Mouse (Mus musculus): Measurements from ENCODE around the gene Birc2.

Gene Birc2

GRCm38 (mm10) chr9:7846667-7847199 is 9.9 kb upstream of the Birc2 start:
- DNase-seq (ENCODE audit: low read depth in 1 of 2, low spot score in 2 of 2): no peak

- no peak for DNase-seq (ENCODE audit: low read depth in 1 of 2, low spot score in 2 of 2)
Measured at GRCm38 (mm10) chr9:7845216-7845895, 8.5 kb upstream of the Birc2 start.

- no peak for DNase-seq (ENCODE audit: low read depth in 1 of 2, low spot score in 2 of 2)
Measured at GRCm38 (mm10) chr9:7841221-7841620, 4.4 kb upstream of the Birc2 start.

- DNase-seq (ENCODE audit: low read depth in 1 of 2, low spot score in 2 of 2): no peak
Measured at GRCm38 (mm10) chr9:7837806-7838440, 1.1 kb upstream of the Birc2 start.

- DNase-seq (ENCODE audit: low read depth in 1 of 2, low spot score in 2 of 2): no peak
Measured at GRCm38 (mm10) chr9:7836331-7836730, 533 bp downstream of the Birc2 start.

GRCm38 (mm10) chr9:7835302-7835701 is 1.6 kb downstream of the Birc2 start:
- no peak for DNase-seq (ENCODE audit: low read depth in 1 of 2, low spot score in 2 of 2)

DNA sequence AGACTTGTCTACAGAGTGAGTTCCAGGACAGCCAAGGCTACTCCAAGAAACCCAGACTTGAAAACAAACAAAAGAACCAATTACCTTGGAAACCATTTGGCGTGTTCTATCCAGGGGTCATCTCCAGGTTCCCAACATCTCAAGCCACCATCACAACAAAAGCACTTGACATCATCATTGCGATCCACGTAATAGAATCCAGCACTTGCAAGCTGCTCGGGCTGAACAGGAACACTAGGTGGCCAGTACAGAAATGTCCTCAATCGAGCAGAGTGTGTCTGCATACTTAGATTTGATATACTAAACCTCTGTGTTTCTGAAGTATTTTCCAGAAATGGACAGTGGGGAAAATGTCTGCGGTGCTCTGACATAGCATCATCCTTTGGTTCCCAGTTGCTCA is 3.4 kb downstream of the Birc2 start:
- no peak for DNase-seq (ENCODE audit: low read depth in 1 of 2, low spot score in 2 of 2)

DNA sequence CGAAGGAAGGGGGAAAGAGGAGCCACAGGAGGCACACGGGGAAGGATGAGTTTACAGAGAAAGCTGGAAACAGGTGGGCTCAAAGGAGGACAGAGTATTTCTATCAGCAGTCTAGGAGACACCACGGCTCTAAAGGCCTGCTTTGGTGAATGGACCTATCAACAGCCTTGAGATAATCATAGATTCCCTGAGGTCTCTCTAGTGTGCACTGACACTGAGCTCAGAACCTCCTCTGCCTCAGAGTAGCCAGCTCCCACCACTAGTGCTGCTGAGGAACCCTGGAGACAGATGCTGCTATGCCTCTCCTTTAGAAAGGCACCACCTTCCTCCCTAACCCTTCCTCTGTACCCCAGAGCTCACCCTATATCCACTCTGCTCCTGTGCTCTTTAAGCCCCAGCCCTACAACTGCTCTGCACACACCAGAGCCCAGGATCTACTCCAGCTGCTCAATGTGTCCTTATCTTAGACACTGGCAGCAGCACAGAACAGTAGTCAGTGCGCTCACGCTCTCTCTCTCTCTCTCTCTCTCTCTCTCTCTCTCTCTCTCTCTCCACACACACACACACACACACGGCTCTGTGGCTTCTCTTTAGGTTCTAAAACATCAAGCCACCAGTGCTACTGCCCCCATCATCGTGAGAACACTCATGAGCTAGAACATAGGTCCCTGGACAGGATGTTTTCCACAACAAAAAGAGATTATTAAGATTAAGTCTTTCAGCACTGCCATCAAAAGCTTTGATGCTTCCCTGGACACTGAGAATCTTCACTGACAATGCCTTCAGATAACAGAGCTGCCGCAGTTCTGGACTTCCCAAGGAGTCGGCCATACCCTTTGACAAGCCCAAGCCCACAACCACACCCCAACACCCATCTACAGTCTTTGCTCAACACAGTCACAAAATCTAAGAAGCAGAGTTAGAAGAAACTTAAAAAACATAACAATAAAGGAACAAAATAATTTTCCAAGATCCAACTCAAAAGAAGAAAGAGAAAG is 7.0 kb downstream of the Birc2 start:
- no peak for DNase-seq (ENCODE audit: low read depth in 1 of 2, low spot score in 2 of 2)

- no peak for DNase-seq (ENCODE audit: low read depth in 1 of 2, low spot score in 2 of 2)
Measured at GRCm38 (mm10) chr9:7828706-7829105, 8.2 kb downstream of the Birc2 start.

GRCm38 (mm10) chr9:7824916-7825315 is 11.9 kb downstream of the Birc2 start:
- no peak for DNase-seq (ENCODE audit: low read depth in 1 of 2, low spot score in 2 of 2)

GRCm38 (mm10) chr9:7822758-7823157 is 14.1 kb downstream of the Birc2 start:
- no peak for DNase-seq (ENCODE audit: low read depth in 1 of 2, low spot score in 2 of 2)

GRCm38 (mm10) chr9:7805101-7805506 is 31.8 kb downstream of the Birc2 start:
- DNase-seq (ENCODE audit: low read depth in 1 of 2, low spot score in 2 of 2): no peak

- no peak for DNase-seq (ENCODE audit: low read depth in 1 of 2, low spot score in 2 of 2)
Measured at GRCm38 (mm10) chr9:7798555-7798954, 38.3 kb downstream of the Birc2 start.

DNA sequence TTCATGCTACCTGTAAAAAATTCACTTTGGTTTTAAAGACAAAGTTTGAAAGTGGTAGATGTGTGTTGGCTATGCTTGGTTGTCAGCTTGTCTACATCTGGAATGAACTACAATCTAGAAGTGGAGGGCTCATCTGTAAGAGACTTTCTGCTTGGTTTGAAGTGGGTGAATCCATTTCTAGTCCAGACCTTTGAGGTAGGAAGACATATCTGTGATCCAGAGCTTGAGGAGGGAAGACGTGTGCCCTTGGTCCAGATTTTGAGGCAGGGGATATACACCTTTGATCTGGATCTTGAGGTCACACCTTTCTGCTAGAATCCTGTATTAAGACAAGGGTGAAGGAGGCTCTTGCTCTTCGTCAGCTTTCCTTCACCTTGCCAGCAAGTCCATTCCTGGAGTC is 39.3 kb downstream of the Birc2 start:
- DNase-seq (ENCODE audit: low read depth in 1 of 2, low spot score in 2 of 2): no peak

DNA sequence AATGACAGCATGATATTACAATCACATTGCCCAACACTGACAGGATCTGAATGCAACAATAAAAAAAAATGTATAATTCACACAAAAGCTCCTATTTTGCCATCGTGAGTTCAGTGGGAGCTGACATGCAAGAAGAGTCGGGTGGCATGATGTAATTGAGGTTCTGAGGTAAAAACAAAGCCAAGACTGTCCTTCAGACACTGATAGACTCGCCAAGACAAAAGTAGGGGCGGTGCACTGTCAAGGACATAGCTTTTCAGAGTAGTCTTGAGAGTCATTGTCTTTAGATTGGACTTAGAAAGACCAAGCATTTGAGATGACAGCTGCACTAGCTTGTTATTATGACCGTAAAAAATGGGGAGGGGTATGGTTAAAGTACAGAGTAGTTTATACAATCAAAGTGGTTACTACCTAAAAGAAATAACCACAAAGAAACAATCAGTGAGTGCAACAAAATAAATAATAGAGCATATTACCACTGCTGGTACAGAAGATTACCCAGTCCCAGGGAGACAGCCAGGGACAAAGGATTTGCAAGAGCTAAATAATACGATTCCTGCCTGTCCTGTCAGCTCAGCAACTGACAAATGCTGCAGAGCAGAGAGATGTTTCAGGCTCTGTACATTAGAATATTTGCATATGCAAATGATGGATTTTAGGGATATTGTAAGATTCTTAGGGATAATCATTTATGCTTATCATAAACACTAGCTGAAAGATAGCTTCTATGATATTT is 40.6 kb downstream of the Birc2 start:
- no peak for DNase-seq (ENCODE audit: low read depth in 1 of 2, low spot score in 2 of 2)

- no peak for DNase-seq (ENCODE audit: low read depth in 1 of 2, low spot score in 2 of 2)
Measured at GRCm38 (mm10) chr9:7795581-7795980, 41.3 kb downstream of the Birc2 start.

- DNase-seq (ENCODE audit: low read depth in 1 of 2, low spot score in 2 of 2): no peak
Measured at GRCm38 (mm10) chr9:7793561-7793960, 43.3 kb downstream of the Birc2 start.

GRCm38 (mm10) chr9:7790580-7791084 is 46.2 kb downstream of the Birc2 start:
- DNase-seq (ENCODE audit: low read depth in 1 of 2, low spot score in 2 of 2): no peak

GRCm38 (mm10) chr9:7789764-7790575 is 46.9 kb downstream of the Birc2 start:
- DNase-seq (ENCODE audit: low read depth in 1 of 2, low spot score in 2 of 2): no peak

GRCm38 (mm10) chr9:7788411-7788810 is 48.5 kb downstream of the Birc2 start:
- DNase-seq (ENCODE audit: low read depth in 1 of 2, low spot score in 2 of 2): no peak
